Mouse (Mus musculus) kidney, embryonic 16.5 days (tissue): ENCODE data around the gene Tbx3. TPM values are rescaled to one million over a fixed set of nuclear protein-coding genes. Genes with fewer than 3 reads are reported as not detected.

Experiments used
- ATAC-seq: fragments of 200-750 bp; cut with Nextera tagmentation; 2 replicates; pipeline ENCODE4 v1.8.0; 2017; ENCODE audit warnings: moderate TSS enrichment; ENCODE audit not compliant: low FRiP score, low TSS enrichment
- H3K27ac ChIP-seq: fragments of 300-500 bp; sonication (generic); 2 replicates; pipeline ENCODE4 v1.5.1; 2014; ENCODE audit warnings: low read length
- H3K27me3 ChIP-seq: fragments of 300-500 bp; sonication (generic); 2 replicates; pipeline ENCODE4 v1.6.1; 2014; ENCODE audit warnings: low read length, control low read depth, mixed read lengths; ENCODE audit not compliant: insufficient read depth
- H3K36me3 ChIP-seq: fragments of 300-500 bp; sonication (generic); 2 replicates; pipeline ENCODE4 v1.6.1; 2014; ENCODE audit warnings: low read length, control low read depth, mixed read lengths; ENCODE audit not compliant: insufficient read depth
- H3K4me1 ChIP-seq: fragments of 300-500 bp; sonication (generic); 2 replicates; pipeline ENCODE4 v1.6.1; 2014; ENCODE audit warnings: low read length, control low read depth, mixed read lengths; ENCODE audit not compliant: insufficient read depth
- H3K4me2 ChIP-seq: fragments of 300-500 bp; sonication (generic); replicated peaks from 2 replicates; pipeline ENCODE4 v1.6.1; 2014; ENCODE audit warnings: low read depth, low read length
- H3K4me3 ChIP-seq: fragments of 300-500 bp; sonication (generic); 2 replicates; pipeline ENCODE4 v1.5.1; 2014; ENCODE audit warnings: mild to moderate bottlenecking, low read length
- H3K9ac ChIP-seq: fragments of 300-500 bp; sonication (generic); replicated peaks from 2 replicates; pipeline ENCODE4 v1.6.1; 2014; ENCODE audit warnings: low read length
- H3K9me3 ChIP-seq: fragments of 300-500 bp; sonication (generic); 2 replicates; pipeline ENCODE4 v1.6.1; 2016; ENCODE audit warnings: low read length, control low read depth
- WGBS: fragments of 180-500 bp; shearing (Covaris S2); extraction: QIAGEN DNeasy Blood & Tissue Kit; methylation state at CpG from one replicate; pipeline ENCODE4 v1.1.7; 2014; 5-methylcytosine and 5-hydroxymethylcytosine counted together
- polyA plus RNA-seq: library from polyadenylated mRNA; unstranded; fragments of >200 nt; fragmentation: Nextera tagmentation; extraction: Ambion mirVana; gene quantifications from 2 replicates; pipeline ENCODE4 v1.2.1, GENCODE M21; 2015

Gene Tbx3
- polyA plus RNA-seq = 52.6 and 60.5 TPM in 2 replicates

DNA sequence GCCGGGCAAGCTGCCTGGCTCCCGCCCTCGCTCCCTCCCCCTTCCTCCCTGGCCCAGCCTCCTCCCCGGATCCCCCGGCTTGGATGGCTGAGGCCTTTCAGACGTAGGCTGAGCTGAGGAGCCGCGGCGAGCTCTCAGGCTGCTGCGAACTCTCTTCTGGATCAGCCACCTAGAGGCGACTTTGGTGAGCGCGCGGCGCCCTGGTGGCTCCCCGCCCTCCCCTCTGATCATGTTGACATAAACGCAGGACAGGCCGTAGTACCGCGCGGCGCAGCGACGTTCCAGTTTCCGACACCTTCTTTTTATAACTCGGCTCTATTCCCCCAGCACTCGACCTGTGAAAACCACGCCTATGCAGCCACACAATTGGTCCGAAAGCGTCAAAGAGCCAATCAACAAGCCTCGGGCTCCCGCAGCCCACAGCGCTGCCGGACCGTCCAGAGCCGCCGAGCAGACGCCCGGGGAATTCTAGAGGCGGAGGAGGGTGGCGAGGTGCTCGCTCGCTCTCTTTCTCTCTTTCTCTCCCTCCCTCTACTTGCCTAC is at the start of gene Tbx3:
Gene Tbx3 (plus strand): TSS at position 104 of the 543 bp plus-strand sequence.
- Histone ChIP-seq H3K9ac (peak within 1 kb of the TSS; percentile 87), H3K27me3 (peaks cover 59% of the 10 kb centered on the region), H3K4me1 (peaks cover 28% of the 10 kb centered on the region), H3K4me2 (peak within 1 kb of the TSS; percentile 68), H3K9me3 (no peaks in the 10 kb centered on the region), H3K36me3 (peaks cover 3% of the 10 kb centered on the region; the same call in 1 of the 2 replicates), H3K27ac (peak within 1 kb of the TSS; percentile 97), H3K4me3 (peak within 1 kb of the TSS; percentile 67)
- ATAC-seq = peak; percentile 95
- WGBS = under 1% methylated on average over 41 of the region's 43 CpGs

DNA sequence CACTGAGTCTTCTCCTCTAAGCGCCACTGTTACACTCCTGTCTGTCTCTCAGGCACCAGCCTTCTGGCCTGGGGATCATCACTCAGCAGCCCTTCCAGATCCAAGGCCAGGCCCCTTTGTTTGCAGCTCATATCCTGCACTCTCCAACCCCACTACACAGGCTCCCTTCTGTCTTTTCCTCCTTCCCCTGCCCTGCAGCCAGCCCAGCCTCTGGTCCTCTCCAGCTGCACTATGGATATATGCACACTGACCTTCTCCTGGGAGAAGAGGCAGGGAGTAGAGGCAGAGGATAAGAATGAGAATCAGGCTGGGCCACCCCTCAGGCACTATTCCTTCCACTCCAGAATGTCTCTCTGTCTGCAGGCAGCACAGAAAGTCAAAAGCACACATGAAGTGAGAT is 48.4 kb upstream of the Tbx3 start:
- Histone ChIP-seq H3K9me3 (no peaks in the 10 kb centered on the region), H3K4me1 (peaks cover 25% of the 10 kb centered on the region), H3K36me3 (no peaks in the 10 kb centered on the region), H3K9ac (no peak overlapping the region), H3K4me2 (no peak overlapping the region), H3K4me3 (no peak overlapping the region), H3K27me3 (peaks cover 25% of the 10 kb centered on the region), H3K27ac (no peak overlapping the region)
- ATAC-seq = no peak
- WGBS = 71% methylated on average over 1 of the region's 1 CpGs

DNA sequence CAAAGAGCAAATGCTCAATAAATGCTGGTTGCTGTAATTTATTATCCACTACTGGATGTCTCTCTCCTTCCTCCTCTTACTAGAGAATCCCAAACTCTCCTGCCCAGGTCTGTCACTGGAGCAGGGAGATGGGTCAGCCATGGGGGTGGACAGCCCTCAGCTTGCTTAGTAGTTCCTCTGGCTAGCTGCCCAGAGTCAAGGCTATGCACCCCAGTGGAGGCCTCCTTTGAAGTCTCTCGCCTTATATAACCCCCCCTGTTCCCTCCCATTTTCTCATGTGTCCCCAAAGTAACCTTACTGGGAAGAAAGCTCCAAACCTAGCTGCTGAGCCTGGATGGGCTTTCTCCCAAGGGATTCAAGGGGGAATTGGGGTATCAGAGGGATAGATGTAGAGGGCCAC is 45.9 kb upstream of the Tbx3 start:
- WGBS = 18% methylated on average over 1 of the region's 1 CpGs
- Histone ChIP-seq H3K9ac (no peak overlapping the region), H3K4me2 (no peak overlapping the region), H3K4me1 (peaks cover 43% of the 10 kb centered on the region), H3K9me3 (no peaks in the 10 kb centered on the region), H3K27ac (no peak overlapping the region), H3K27me3 (peaks cover 37% of the 10 kb centered on the region), H3K4me3 (no peak overlapping the region), H3K36me3 (no peaks in the 10 kb centered on the region)
- no peak for ATAC-seq

DNA sequence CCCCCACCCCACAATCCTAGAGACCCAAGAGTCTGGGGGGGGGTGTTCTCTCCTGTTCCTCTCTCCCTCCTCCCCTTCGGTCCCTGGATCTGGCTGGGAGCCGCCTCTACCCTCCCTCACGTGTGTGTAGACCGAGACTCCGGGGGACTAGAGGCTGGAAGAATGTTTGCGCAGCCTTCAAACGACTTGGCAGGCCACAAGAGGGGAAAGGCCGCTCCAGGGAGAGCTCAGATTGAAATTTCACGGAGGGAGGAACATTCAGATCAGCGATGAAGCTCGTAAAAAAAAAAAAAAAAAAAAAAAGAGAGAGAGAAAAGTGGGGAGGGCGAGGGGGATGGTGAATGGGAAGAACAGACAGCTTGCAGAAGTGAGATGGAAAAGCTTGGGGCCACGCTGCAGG is 44.9 kb upstream of the Tbx3 start:
- Histone ChIP-seq H3K9me3 (no peaks in the 10 kb centered on the region), H3K27ac (no peak overlapping the region), H3K27me3 (peaks cover 37% of the 10 kb centered on the region), H3K4me2 (no peak overlapping the region), H3K36me3 (no peaks in the 10 kb centered on the region), H3K4me1 (peaks cover 37% of the 10 kb centered on the region), H3K9ac (no peak overlapping the region), H3K4me3 (no peak overlapping the region)
- 3% methylated on average over 13 of the region's 13 CpGs for WGBS
- no peak for ATAC-seq

DNA sequence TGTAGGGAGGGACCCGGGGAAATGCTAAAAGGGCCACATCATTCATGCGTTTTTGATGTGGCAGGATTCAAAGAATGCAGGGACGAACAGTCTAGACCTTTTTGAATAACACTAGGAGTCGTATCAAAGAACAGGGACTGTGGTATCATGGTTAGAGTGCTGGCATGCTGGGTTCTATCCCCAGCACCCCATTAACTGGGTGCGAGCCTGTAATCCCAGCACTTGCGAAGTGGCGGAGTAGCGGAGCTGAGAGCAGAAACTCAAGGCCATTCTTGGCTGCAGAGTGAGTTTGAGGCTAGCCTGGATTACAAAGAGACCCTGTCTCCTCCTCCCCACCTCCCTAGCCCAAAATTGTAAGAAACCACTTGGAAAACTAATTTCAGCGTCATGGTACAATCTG is 44.3 kb upstream of the Tbx3 start:
- H3K9ac ChIP-seq = no peak overlapping the region
- no peak for ATAC-seq
- peaks cover 39% of the 10 kb centered on the region for H3K27me3 ChIP-seq
- no peak overlapping the region for H3K4me2 ChIP-seq
- no peak overlapping the region for H3K4me3 ChIP-seq
- WGBS = 22% methylated on average over 9 of the region's 9 CpGs
- no peak overlapping the region for H3K27ac ChIP-seq
- H3K4me1 ChIP-seq = peaks cover 37% of the 10 kb centered on the region
- H3K9me3 ChIP-seq = no peaks in the 10 kb centered on the region
- H3K36me3 ChIP-seq = no peaks in the 10 kb centered on the region

DNA sequence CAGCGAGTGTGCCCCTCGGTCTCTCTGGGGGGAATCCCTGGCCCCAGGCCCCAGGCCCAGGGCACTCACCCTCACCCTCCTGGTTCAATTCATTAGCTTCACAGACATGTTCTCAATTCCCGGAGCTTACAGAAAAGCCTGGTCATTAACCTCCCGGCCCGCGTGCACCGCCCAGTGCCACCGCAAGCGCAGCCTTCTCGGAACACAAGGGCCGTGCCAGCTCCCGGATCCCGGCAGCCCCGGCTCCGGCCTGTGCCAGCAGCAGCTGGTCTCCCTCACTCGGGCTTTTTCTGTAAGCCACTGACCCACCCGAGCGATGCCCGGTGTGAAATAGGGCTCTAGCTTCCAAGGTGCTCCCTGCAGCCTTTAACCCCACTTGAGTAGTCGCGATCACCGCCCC is 43.8 kb upstream of the Tbx3 start:
- Histone ChIP-seq H3K4me1 (peaks cover 37% of the 10 kb centered on the region), H3K27me3 (peaks cover 40% of the 10 kb centered on the region), H3K9ac (no peak overlapping the region), H3K4me2 (peak overlapping the region; percentile 37), H3K9me3 (no peaks in the 10 kb centered on the region), H3K27ac (no peak overlapping the region), H3K4me3 (peak overlapping the region; percentile 17), H3K36me3 (no peaks in the 10 kb centered on the region)
- WGBS = 4% methylated on average over 22 of the region's 22 CpGs
- ATAC-seq = no peak

DNA sequence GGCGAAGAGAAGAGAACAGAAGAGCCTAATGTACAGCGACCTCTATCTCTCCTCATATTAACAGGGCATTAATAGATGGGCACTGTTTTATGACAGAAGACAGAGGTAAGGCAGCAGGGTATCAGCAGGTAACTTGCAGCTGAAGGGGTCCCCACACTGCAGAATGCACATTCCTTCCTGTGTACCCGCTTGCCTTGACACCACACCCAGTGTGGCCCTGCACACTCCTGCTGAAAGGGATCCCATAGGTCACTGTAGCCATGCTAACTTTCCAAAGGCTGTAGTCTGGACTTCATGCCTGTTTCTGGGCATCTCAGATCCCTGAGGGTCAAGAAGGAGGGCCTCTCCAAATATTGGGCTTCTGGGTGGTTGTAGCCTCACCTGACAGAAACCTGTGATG is 42.4 kb upstream of the Tbx3 start:
- no peak overlapping the region for H3K9ac ChIP-seq
- H3K36me3 ChIP-seq = no peaks in the 10 kb centered on the region
- ATAC-seq = no peak
- 67% methylated on average over 3 of the region's 3 CpGs for WGBS
- H3K27ac ChIP-seq = no peak overlapping the region
- H3K27me3 ChIP-seq = peaks cover 40% of the 10 kb centered on the region
- H3K9me3 ChIP-seq = no peaks in the 10 kb centered on the region
- peaks cover 37% of the 10 kb centered on the region for H3K4me1 ChIP-seq
- H3K4me2 ChIP-seq = no peak overlapping the region
- H3K4me3 ChIP-seq = no peak overlapping the region

DNA sequence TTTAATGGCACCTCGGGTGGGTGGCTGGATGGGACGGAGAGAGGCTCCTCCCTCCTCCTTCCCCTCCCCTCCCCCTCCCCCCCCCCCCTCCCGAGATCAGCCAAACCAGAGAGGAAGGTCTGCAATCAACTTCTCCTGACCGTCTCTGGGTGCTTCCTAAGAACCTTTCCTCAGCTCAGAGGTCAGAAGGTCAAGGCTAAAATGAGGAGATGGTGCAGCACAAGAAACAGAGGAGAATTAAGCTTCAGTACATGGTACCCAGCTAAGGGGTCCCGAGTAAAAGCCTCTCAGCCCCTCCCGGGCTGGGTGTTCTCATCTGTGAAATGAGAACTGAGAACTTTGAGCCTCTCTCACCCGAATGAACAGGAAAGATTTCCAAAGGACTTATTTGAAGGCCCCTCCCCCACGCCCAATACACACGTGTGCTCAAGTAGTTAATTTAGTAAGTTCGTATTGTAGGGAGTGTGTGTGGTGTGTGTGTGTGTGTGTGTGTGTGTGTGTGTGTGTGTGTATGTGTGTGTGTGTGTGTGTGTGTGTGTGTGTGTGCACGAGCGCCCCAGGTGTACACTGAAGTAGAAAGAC is 41.6 kb upstream of the Tbx3 start:
- no peak overlapping the region for H3K27ac ChIP-seq
- ATAC-seq = 0 out of 2 replicates have a peak, but pooled peaks have one; percentile 13
- 18% methylated on average over 11 of the region's 12 CpGs for WGBS

DNA sequence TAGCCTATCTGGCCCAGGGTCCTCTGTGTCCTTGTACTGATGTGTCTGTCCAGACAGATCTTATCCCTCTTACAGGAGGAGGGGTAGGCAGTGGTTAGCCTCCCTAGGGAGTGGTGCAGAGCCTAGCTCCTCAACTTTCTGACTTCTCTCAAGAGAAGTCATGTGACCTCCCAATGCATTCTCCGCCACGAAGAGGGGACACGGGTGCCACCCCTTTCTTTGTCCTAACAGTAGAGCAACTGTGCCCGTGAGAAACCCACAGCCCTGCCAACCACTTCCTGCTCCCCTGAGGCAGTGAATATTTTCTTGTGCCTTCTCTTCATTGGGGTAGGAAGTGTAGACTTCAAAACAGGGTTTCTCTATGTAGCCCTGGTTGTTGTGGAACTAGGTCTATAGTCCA is 36.9 kb upstream of the Tbx3 start:
- Histone ChIP-seq H3K9ac (no peak overlapping the region), H3K9me3 (no peaks in the 10 kb centered on the region), H3K4me1 (peaks cover 12% of the 10 kb centered on the region), H3K4me2 (no peak overlapping the region), H3K4me3 (no peak overlapping the region), H3K36me3 (no peaks in the 10 kb centered on the region), H3K27ac (no peak overlapping the region), H3K27me3 (peaks cover 3% of the 10 kb centered on the region; the same call in 1 of the 2 replicates)
- WGBS = 86% methylated on average over 4 of the region's 4 CpGs
- ATAC-seq = no peak

More for the DNA sequence above, 41.6 kb upstream of the Tbx3 start:
- Histone ChIP-seq H3K9me3 (no peaks in the 10 kb centered on the region), H3K4me1 (peaks cover 37% of the 10 kb centered on the region), H3K36me3 (no peaks in the 10 kb centered on the region), H3K27me3 (peaks cover 40% of the 10 kb centered on the region), H3K4me3 (no peak overlapping the region), H3K9ac (no peak overlapping the region), H3K4me2 (no peak overlapping the region)

DNA sequence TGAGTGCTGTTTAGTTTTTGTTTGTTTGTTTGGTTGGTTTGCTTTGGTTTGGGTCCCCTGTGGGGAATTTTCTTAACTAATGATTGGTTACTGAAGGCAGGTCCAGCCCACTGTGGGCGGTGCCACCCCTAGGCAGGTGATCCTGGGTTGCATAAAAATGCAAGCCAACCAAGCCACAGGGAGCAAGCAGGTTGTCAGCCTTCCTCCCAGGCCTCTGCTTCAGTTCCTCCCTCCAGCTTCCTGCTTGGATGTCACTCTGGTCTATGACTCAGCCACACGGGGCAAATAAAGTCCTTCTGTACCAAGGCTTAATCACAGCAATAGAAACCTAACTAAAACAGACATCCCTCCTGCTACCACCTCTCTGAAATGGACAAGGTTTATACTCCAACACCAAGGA is 35.6 kb upstream of the Tbx3 start:
- Histone ChIP-seq H3K4me3 (no peak overlapping the region), H3K27ac (no peak overlapping the region), H3K9ac (no peak overlapping the region), H3K9me3 (no peaks in the 10 kb centered on the region), H3K27me3 (peaks cover 3% of the 10 kb centered on the region; the same call in 1 of the 2 replicates), H3K36me3 (no peaks in the 10 kb centered on the region), H3K4me1 (peaks cover 3% of the 10 kb centered on the region; the same call in 1 of the 2 replicates), H3K4me2 (no peak overlapping the region)
- no peak for ATAC-seq
- 67% methylated on average over 2 of the region's 2 CpGs for WGBS
